Comparison of ENCODE assay signal across 19 mouse cellular contexts in genomic region chr7:128383189-128383725, GRCm38 (mm10). TPM values are rescaled to one million over a fixed set of nuclear protein-coding genes. Genes with fewer than 3 reads are reported as not detected.
A peak's percentile ranks its signal among the peaks of the same experiment; 100 is the strongest.
DNase-seq lines count a peak whose midpoint lies in the region; ATAC-seq lines count a peak whose summit lies in the region.
"Had no signal": no experiment of that assay in that cellular context is flagged by ENCODE, and none has a peak within 500 bp of the region (broad histone marks: within the 10 kb centered on the region; RNA-seq: fewer than 3 reads in every experiment).

No protein-coding gene starts in this region.

- DNase-seq in thymus, postnatal 14 days, result peak; percentile 49
- DNase-seq in thymus, postnatal 10 days (ENCODE audit: low spot score in 2 of 2), result no peak
- no peak for DNase-seq in cerebellum, postnatal 4 days (ENCODE audit: low spot score in 2 of 2)
- no peak for DNase-seq in kidney, adult 9 months
- DNase-seq: adrenal gland, postnatal 10 days; cerebellum, adult 11-12 months; cerebellum, adult 9-10 months; cerebellum, postnatal 25 days; gastrocnemius, postnatal 14 days; heart, postnatal 14 days had no signal

- peak overlapping the region; percentile 17 for H3K27ac ChIP-seq in macrophage
- H3K27ac ChIP-seq: embryonic facial prominence, embryonic 13.5 days; forebrain, embryonic 12.5 days; hindbrain, embryonic 10.5 days; hindbrain, embryonic 14.5 days had no signal

- peak overlapping the region; percentile 72 for H3K4me3 ChIP-seq in megakaryocyte, embryonic 14.5 days (replicated peaks)
- no peak overlapping the region for H3K4me3 ChIP-seq in macrophage (ENCODE audit: inconsistent target)
- H3K4me3 ChIP-seq: embryonic facial prominence, embryonic 13.5 days; forebrain, embryonic 12.5 days; hindbrain, embryonic 10.5 days had no signal

- no peaks in the 10 kb centered on the region for H3K9me3 ChIP-seq in megakaryocyte, embryonic 14.5 days
- H3K9me3 ChIP-seq: embryonic facial prominence, embryonic 13.5 days; forebrain, embryonic 12.5 days; G1E; hindbrain, embryonic 10.5 days had no signal

- no peak for ATAC-seq in megakaryocyte, adult 5-6 weeks (ENCODE audit: poor library complexity, severe bottlenecking)
- ATAC-seq: forebrain, embryonic 16.5 days had no signal

- H3K79me2 ChIP-seq in macrophage (ENCODE audit: inconsistent target), result peaks cover 26% of the 10 kb centered on the region; the same call in 1 of the 2 replicates

- H3K27me3 ChIP-seq in megakaryocyte, embryonic 14.5 days (replicated peaks), result no peaks in the 10 kb centered on the region
- H3K27me3 ChIP-seq: embryonic facial prominence, embryonic 13.5 days; forebrain, embryonic 12.5 days had no signal

- H3K4me1 ChIP-seq in megakaryocyte, embryonic 14.5 days, result peaks cover 74% of the 10 kb centered on the region
- H3K4me1 ChIP-seq: forebrain, embryonic 12.5 days; hindbrain, embryonic 10.5 days had no signal

- 43% methylated on average over 7 of the region's 7 CpGs for WGBS in macrophage (ENCODE audit: missing documents)

- H3K36me3 ChIP-seq in megakaryocyte, embryonic 14.5 days (replicated peaks; ENCODE audit: low read length), result peaks cover 75% of the 10 kb centered on the region
- peaks cover 12% of the 10 kb centered on the region; the same call in 1 of the 2 replicates for H3K36me3 ChIP-seq in macrophage (ENCODE audit: inconsistent target)
- H3K36me3 ChIP-seq: embryonic facial prominence, embryonic 13.5 days; forebrain, embryonic 12.5 days; hindbrain, embryonic 10.5 days had no signal

RNA-seq across cellular contexts. Expression of gene Rgs10, which starts 35.3 kb away (rescaled TPM):
- 650 and 1,157 TPM in 2 replicates for polyA plus RNA-seq in megakaryocyte, embryonic 14.5 days (2012; ENCODE audit: insufficient read depth, low replicate concordance)
- 155 and 159 TPM in 2 replicates for total RNA-seq in megakaryocyte, adult 5-6 weeks (2015)
- total RNA-seq in megakaryocyte, adult 5-6 weeks (2017), result 158 and 165 TPM in 2 replicates
- 100 to 1,000 TPM in 5 of 26 experiments, 10 to 100 TPM in 21; 21.3 to 162 (median 50.2) TPM for total RNA-seq in macrophage (2018; cell fraction: chromatin; rRNA removed)
- 100 to 1,000 TPM; 149 to 501 (median 221) TPM for total RNA-seq in macrophage (2018; cell fraction: cytosol; rRNA removed)
- 100 to 1,000 TPM in 3 of 26 experiments, 10 to 100 TPM in 23; 24.5 to 128 (median 54.6) TPM for total RNA-seq in macrophage (2018; cell fraction: nucleus; rRNA removed)
- 269 to 404 TPM (median 315 TPM) in 3 replicates for polyA plus RNA-seq in macrophage (2018)
